Mouse (Mus musculus) heart, embryonic 10.5 days (tissue): ENCODE measurements around the gene Asrgl1. TPM values are rescaled to one million over a fixed set of nuclear protein-coding genes. Genes with fewer than 3 reads are reported as not detected.
"Not testable (repeated sequence)": the region's sequence is repeated elsewhere in the genome, so short reads cannot be mapped to it uniquely, and the experiment has no call there.

Source experiments
- DNase-seq: peaks from one replicate; pipeline ENCODE4 v3.0.0-alpha.2; 2017; ENCODE audit warnings: low spot score
- H3K27ac ChIP-seq: fragments of 300-500 bp; sonication (generic); 2 replicates; pipeline ENCODE4 v1.5.1; 2016; ENCODE audit warnings: mild to moderate bottlenecking
- H3K27me3 ChIP-seq: fragments of 300-500 bp; sonication (generic); 2 replicates; pipeline ENCODE4 v1.6.1; 2016; ENCODE audit warnings: mild to moderate bottlenecking; ENCODE audit not compliant: poor library complexity, insufficient read depth, severe bottlenecking
- H3K36me3 ChIP-seq: fragments of 300-500 bp; sonication (generic); 2 replicates; pipeline ENCODE4 v1.6.1; 2016; ENCODE audit warnings: mild to moderate bottlenecking, moderate library complexity
- H3K4me1 ChIP-seq: fragments of 300-500 bp; sonication (generic); 2 replicates; pipeline ENCODE4 v1.6.1; 2016; ENCODE audit warnings: mild to moderate bottlenecking
- H3K4me3 ChIP-seq: fragments of 300-500 bp; sonication (generic); 2 replicates; pipeline ENCODE4 v1.5.1; 2016; ENCODE audit warnings: mild to moderate bottlenecking, moderate library complexity
- H3K9me3 ChIP-seq: fragments of 300-500 bp; sonication (generic); 2 replicates; pipeline ENCODE4 v1.6.1; 2016; ENCODE audit warnings: mild to moderate bottlenecking, moderate library complexity
- WGBS: fragments of 180-500 bp; shearing (Covaris S2); methylation state at CpG from one replicate; pipeline ENCODE4 v1.1.7; 2016; 5-methylcytosine and 5-hydroxymethylcytosine counted together
- polyA plus RNA-seq: library from polyadenylated mRNA; unstranded; fragments of >200 nt; fragmentation: Nextera tagmentation; extraction: Ambion mirVana; gene quantifications from 2 replicates; pipeline ENCODE4 v1.2.1, GENCODE M21; 2016

Asrgl1 gene
- polyA plus RNA-seq: 11.7 and 14.4 TPM in 2 replicates

GRCm38 (mm10) chr19:9135512-9136331 is at the start of gene Asrgl1:
Gene Asrgl1 (minus strand): TSS chr19:9135636.
- DNase-seq: peak; percentile 96
- WGBS: 11% methylated on average over 31 of the region's 31 CpGs
- Histone ChIP-seq H3K4me1 (0 out of 2 replicates have a peak, but pooled peaks cover 3% of the 10 kb centered on the region), H3K36me3 (no peaks in the 10 kb centered on the region), H3K4me3 (peak within 1 kb of the TSS; percentile 82), H3K27ac (peak within 1 kb of the TSS; percentile 88), H3K27me3 (no peaks in the 10 kb centered on the region), H3K9me3 (no peaks in the 10 kb centered on the region)

GRCm38 (mm10) chr19:9146214-9146613 is 10.8 kb upstream of the Asrgl1 start:
- no peak overlapping the region for H3K27ac ChIP-seq
- 53% methylated on average over 4 of the region's 4 CpGs for WGBS

GRCm38 (mm10) chr19:9143639-9144125 is 8.2 kb upstream of the Asrgl1 start:
- Histone ChIP-seq H3K27ac (no peak overlapping the region), H3K4me3 (no peak overlapping the region), H3K27me3 (no peaks in the 10 kb centered on the region), H3K36me3 (no peaks in the 10 kb centered on the region), H3K4me1 (no peaks in the 10 kb centered on the region), H3K9me3 (no peaks in the 10 kb centered on the region)
- DNase-seq: no peak

More at GRCm38 (mm10) chr19:9146214-9146613, 10.8 kb upstream of the Asrgl1 start:
- Histone ChIP-seq H3K4me3 (no peak overlapping the region), H3K9me3 (no peaks in the 10 kb centered on the region), H3K27me3 (no peaks in the 10 kb centered on the region), H3K36me3 (no peaks in the 10 kb centered on the region), H3K4me1 (no peaks in the 10 kb centered on the region)
- DNase-seq: no peak

GRCm38 (mm10) chr19:9143230-9143629 is 7.8 kb upstream of the Asrgl1 start:
- WGBS: 86% methylated on average over 2 of the region's 2 CpGs
- no peaks in the 10 kb centered on the region for H3K9me3 ChIP-seq
- no peak for DNase-seq
- H3K27me3 ChIP-seq: no peaks in the 10 kb centered on the region
- no peaks in the 10 kb centered on the region for H3K36me3 ChIP-seq
- no peak overlapping the region for H3K27ac ChIP-seq
- no peaks in the 10 kb centered on the region for H3K4me1 ChIP-seq
- H3K4me3 ChIP-seq: no peak overlapping the region

- H3K27ac ChIP-seq, H3K4me3 ChIP-seq, H3K36me3 ChIP-seq, H3K4me1 ChIP-seq, H3K9me3 ChIP-seq, DNase-seq, H3K27me3 ChIP-seq: not testable (repeated sequence)
- 67% methylated on average over 1 of the region's 1 CpGs for WGBS
Measured at GRCm38 (mm10) chr19:9140361-9140760, 4.9 kb upstream of the Asrgl1 start.

GRCm38 (mm10) chr19:9137159-9137558 is 1.7 kb upstream of the Asrgl1 start:
- 80% methylated on average over 1 of the region's 1 CpGs for WGBS
- no peaks in the 10 kb centered on the region for H3K9me3 ChIP-seq
- DNase-seq: no peak

GRCm38 (mm10) chr19:9134746-9135511 is 507 bp downstream of the Asrgl1 start:
- Histone ChIP-seq H3K4me1 (0 out of 2 replicates have a peak, but pooled peaks cover 3% of the 10 kb centered on the region), H3K36me3 (no peaks in the 10 kb centered on the region), H3K4me3 (peak overlapping the region; percentile 82), H3K27ac (peak overlapping the region; percentile 88), H3K9me3 (no peaks in the 10 kb centered on the region), H3K27me3 (no peaks in the 10 kb centered on the region)
- WGBS: 2% methylated on average over 36 of the region's 37 CpGs
- DNase-seq: peak; percentile 78

More at GRCm38 (mm10) chr19:9137159-9137558, 1.7 kb upstream of the Asrgl1 start:
- H3K4me1 ChIP-seq: 0 out of 2 replicates have a peak, but pooled peaks cover 3% of the 10 kb centered on the region
- no peaks in the 10 kb centered on the region for H3K27me3 ChIP-seq
- H3K36me3 ChIP-seq: no peaks in the 10 kb centered on the region
- no peak overlapping the region for H3K4me3 ChIP-seq
- no peak overlapping the region for H3K27ac ChIP-seq

GRCm38 (mm10) chr19:9129996-9130395 is 5.4 kb downstream of the Asrgl1 start:
- Histone ChIP-seq H3K27me3 (no peaks in the 10 kb centered on the region), H3K36me3 (peaks cover 15% of the 10 kb centered on the region), H3K9me3 (no peaks in the 10 kb centered on the region), H3K4me1 (0 out of 2 replicates have a peak, but pooled peaks cover 3% of the 10 kb centered on the region), H3K4me3 (no peak overlapping the region), H3K27ac (no peak overlapping the region)
- WGBS: 95% methylated on average over 1 of the region's 1 CpGs
- DNase-seq: no peak

- H3K4me3 ChIP-seq: no peak overlapping the region
Measured at GRCm38 (mm10) chr19:9128499-9129194, 6.8 kb downstream of the Asrgl1 start.

GRCm38 (mm10) chr19:9123986-9124385 is 11.4 kb downstream of the Asrgl1 start:
- peaks cover 15% of the 10 kb centered on the region for H3K36me3 ChIP-seq
- not testable (repeated sequence) for DNase-seq, H3K27ac ChIP-seq, H3K4me1 ChIP-seq, H3K27me3 ChIP-seq, H3K9me3 ChIP-seq, H3K4me3 ChIP-seq
- WGBS: 91% methylated on average over 2 of the region's 2 CpGs

More at GRCm38 (mm10) chr19:9128499-9129194, 6.8 kb downstream of the Asrgl1 start:
- 0 out of 2 replicates have a peak, but pooled peaks cover 3% of the 10 kb centered on the region for H3K4me1 ChIP-seq
- no peak for DNase-seq
- 94% methylated on average over 4 of the region's 4 CpGs for WGBS
- no peak overlapping the region for H3K27ac ChIP-seq
- no peaks in the 10 kb centered on the region for H3K27me3 ChIP-seq
- H3K9me3 ChIP-seq: no peaks in the 10 kb centered on the region
- peaks cover 15% of the 10 kb centered on the region for H3K36me3 ChIP-seq

- WGBS: 94% methylated on average over 1 of the region's 1 CpGs
- no peak for DNase-seq
- peaks cover 9% of the 10 kb centered on the region for H3K36me3 ChIP-seq
- H3K4me1 ChIP-seq: 0 out of 2 replicates have a peak, but pooled peaks cover 2% of the 10 kb centered on the region
- H3K9me3 ChIP-seq: no peaks in the 10 kb centered on the region
- no peak overlapping the region for H3K4me3 ChIP-seq
- no peaks in the 10 kb centered on the region for H3K27me3 ChIP-seq
- no peak overlapping the region for H3K27ac ChIP-seq
Measured at GRCm38 (mm10) chr19:9122390-9122789, 13.0 kb downstream of the Asrgl1 start.

- Histone ChIP-seq H3K27me3 (no peaks in the 10 kb centered on the region), H3K27ac (no peak overlapping the region), H3K9me3 (no peaks in the 10 kb centered on the region), H3K36me3 (peaks cover 13% of the 10 kb centered on the region; the same call in 1 of the 2 replicates), H3K4me1 (0 out of 2 replicates have a peak, but pooled peaks cover 8% of the 10 kb centered on the region), H3K4me3 (no peak overlapping the region)
- 95% methylated on average over 3 of the region's 3 CpGs for WGBS
- DNase-seq: no peak
Measured at GRCm38 (mm10) chr19:9119655-9120425, 15.6 kb downstream of the Asrgl1 start.
